Mouse (Mus musculus) lung, embryonic 14.5 days (tissue): ENCODE data around the gene Gpd1. TPM values are rescaled to one million over a fixed set of nuclear protein-coding genes. Genes with fewer than 3 reads are reported as not detected.
A peak's percentile ranks its signal among the peaks of the same experiment; 100 is the strongest.

ENCODE experiments used
- ATAC-seq: fragments of 200-750 bp; cut with Nextera tagmentation; 2 replicates; pipeline ENCODE4 v1.8.0; 2017; ENCODE audit warnings: mild to moderate bottlenecking, moderate TSS enrichment, moderate library complexity; ENCODE audit not compliant: insufficient read depth
- DNase-seq: peaks from one replicate; pipeline ENCODE4 v3.0.0-alpha.2; 2015
- H3K27ac ChIP-seq: fragments of 300-500 bp; sonication (generic); 2 replicates; pipeline ENCODE4 v1.5.1; 2014; ENCODE audit warnings: low read depth, mild to moderate bottlenecking, moderate library complexity
- H3K27me3 ChIP-seq: fragments of 300-500 bp; sonication (generic); 2 replicates; pipeline ENCODE4 v1.6.1; 2014; ENCODE audit warnings: low read length, control low read depth; ENCODE audit not compliant: insufficient read depth
- H3K36me3 ChIP-seq: fragments of 300-500 bp; sonication (generic); 2 replicates; pipeline ENCODE4 v1.6.1; 2014; ENCODE audit warnings: control low read depth; ENCODE audit not compliant: insufficient read depth
- H3K4me1 ChIP-seq: fragments of 300-500 bp; sonication (generic); 2 replicates; pipeline ENCODE4 v1.6.1; 2014; ENCODE audit warnings: antibody characterized with exemption, control low read depth; ENCODE audit not compliant: insufficient read depth
- H3K4me2 ChIP-seq: fragments of 300-500 bp; sonication (generic); 2 replicates; pipeline ENCODE4 v1.6.1; 2014; ENCODE audit warnings: mild to moderate bottlenecking
- H3K4me3 ChIP-seq: fragments of 300-500 bp; sonication (generic); 2 replicates; pipeline ENCODE4 v1.5.1; 2014; ENCODE audit warnings: low read depth, low read length
- H3K9ac ChIP-seq: fragments of 300-500 bp; sonication (generic); 2 replicates; pipeline ENCODE4 v1.6.1; 2014
- H3K9me3 ChIP-seq: fragments of 300-500 bp; sonication (generic); 2 replicates; pipeline ENCODE4 v1.6.1; 2016; ENCODE audit warnings: low read depth, low read length, control low read depth
- CTCF ChIP-seq: IDR thresholded peaks from 2 replicates; pipeline ENCODE4 v1.5.1; 2016; ENCODE audit warnings: antibody characterized with exemption, low read depth
- WGBS: fragments of 180-500 bp; shearing (Covaris S2); extraction: QIAGEN DNeasy Blood & Tissue Kit; methylation state at CpG from one replicate; pipeline ENCODE4 v1.1.7; 2014; 5-methylcytosine and 5-hydroxymethylcytosine counted together
- polyA plus RNA-seq: library from polyadenylated mRNA; unstranded; fragments of >200 nt; fragmentation: Nextera tagmentation; extraction: Ambion mirVana; gene quantifications from 2 replicates; pipeline ENCODE4 v1.2.1, GENCODE M21; 2014

Gpd1 gene
- polyA plus RNA-seq, 1 experiment from 2014 or later: 0.58 TPM

- Histone ChIP-seq H3K4me3 (peak within 1 kb of the TSS; percentile 83), H3K27ac (peak within 1 kb of the TSS; percentile 97), H3K4me1 (peaks cover 4% of the 10 kb centered on the region; the same call in 1 of the 2 replicates), H3K36me3 (peaks cover 35% of the 10 kb centered on the region), H3K27me3 (no peaks in the 10 kb centered on the region), H3K9ac (peak within 1 kb of the TSS; percentile 94), H3K9me3 (no peaks in the 10 kb centered on the region), H3K4me2 (peak within 1 kb of the TSS; percentile 71)
- DNase-seq: peak; percentile 97
- peak; percentile 83 for TF ChIP-seq CTCF
- under 1% methylated on average over 71 of the region's 71 CpGs for WGBS
- peak; percentile 98 for ATAC-seq
Measured at GRCm38 (mm10) chr15:99701999-99702900, 15.1 kb upstream of the Gpd1 start, which contains the start of gene Smarcd1. TSS of gene Smarcd1 (plus strand) at chr15:99702129.

GRCm38 (mm10) chr15:99703104-99703503 lies 14.2 kb upstream of the Gpd1 start:
- DNase-seq (no peak), ATAC-seq (no peak)
- Histone ChIP-seq H3K4me2 (peak overlapping the region; percentile 71), H3K9me3 (no peaks in the 10 kb centered on the region), H3K9ac (peak overlapping the region; percentile 94), H3K27me3 (no peaks in the 10 kb centered on the region), H3K36me3 (peaks cover 43% of the 10 kb centered on the region), H3K27ac (no peak overlapping the region), H3K4me1 (peaks cover 4% of the 10 kb centered on the region; the same call in 1 of the 2 replicates), H3K4me3 (peak overlapping the region; percentile 83)
- no peak for TF ChIP-seq CTCF
- 59% methylated on average over 9 of the region's 9 CpGs for WGBS

- TF ChIP-seq CTCF: no peak
- Histone ChIP-seq H3K9ac (peak overlapping the region; percentile 94; the same call in 1 of the 2 replicates), H3K27me3 (no peaks in the 10 kb centered on the region), H3K9me3 (no peaks in the 10 kb centered on the region), H3K36me3 (peaks cover 49% of the 10 kb centered on the region), H3K27ac (peak overlapping the region; percentile 42; the same call in 1 of the 2 replicates), H3K4me2 (peak overlapping the region; percentile 71), H3K4me3 (no peak overlapping the region), H3K4me1 (peaks cover 4% of the 10 kb centered on the region; the same call in 1 of the 2 replicates)
- DNase-seq (no peak), ATAC-seq (no peak)
- 75% methylated on average over 5 of the region's 5 CpGs for WGBS
Measured at GRCm38 (mm10) chr15:99703676-99704040, 13.7 kb upstream of the Gpd1 start.

GRCm38 (mm10) chr15:99704041-99704681 lies 13.2 kb upstream of the Gpd1 start:
- peak overlapping the region; percentile 4; the same call in 1 of the 2 replicates for H3K4me3 ChIP-seq
- no peaks in the 10 kb centered on the region for H3K9me3 ChIP-seq
- peaks cover 4% of the 10 kb centered on the region; the same call in 1 of the 2 replicates for H3K4me1 ChIP-seq
- peak overlapping the region; percentile 46; the same call in 1 of the 2 replicates for H3K27ac ChIP-seq
- peak overlapping the region; percentile 29; the same call in 1 of the 2 replicates for H3K4me2 ChIP-seq
- ATAC-seq (no peak), DNase-seq (peak; percentile 21)
- no peaks in the 10 kb centered on the region for H3K27me3 ChIP-seq
- WGBS: 53% methylated on average over 23 of the region's 23 CpGs
- no peak for TF ChIP-seq CTCF
- H3K36me3 ChIP-seq: peaks cover 54% of the 10 kb centered on the region
- H3K9ac ChIP-seq: peak overlapping the region; percentile 16; the same call in 1 of the 2 replicates

GRCm38 (mm10) chr15:99704881-99705280 lies 12.4 kb upstream of the Gpd1 start:
- Histone ChIP-seq H3K4me3 (no peak overlapping the region), H3K36me3 (peaks cover 61% of the 10 kb centered on the region)

GRCm38 (mm10) chr15:99705440-99706048 lies 11.8 kb upstream of the Gpd1 start, which contains the start of gene Gm17349:
TSS of gene Gm17349 (minus strand) at chr15:99705490.
- Histone ChIP-seq H3K4me1 (peaks cover 4% of the 10 kb centered on the region; the same call in 1 of the 2 replicates), H3K9ac (peak within 1 kb of the TSS; percentile 16), H3K27ac (peak within 1 kb of the TSS; percentile 46; the same call in 1 of the 2 replicates), H3K27me3 (no peaks in the 10 kb centered on the region), H3K4me2 (peak within 1 kb of the TSS; percentile 29; the same call in 1 of the 2 replicates), H3K36me3 (peaks cover 66% of the 10 kb centered on the region), H3K9me3 (no peaks in the 10 kb centered on the region), H3K4me3 (no peak within 1 kb of the TSS; the same call in 1 of the 2 replicates)
- WGBS: 65% methylated on average over 11 of the region's 11 CpGs
- ATAC-seq (no peak), DNase-seq (peak; percentile 77)
- TF ChIP-seq CTCF: peak; percentile 75

More at GRCm38 (mm10) chr15:99704881-99705280, 12.4 kb upstream of the Gpd1 start:
- WGBS: 78% methylated on average over 7 of the region's 7 CpGs
- no peak for TF ChIP-seq CTCF
- Histone ChIP-seq H3K27ac (peak overlapping the region; percentile 46; the same call in 1 of the 2 replicates), H3K27me3 (no peaks in the 10 kb centered on the region), H3K9ac (peak overlapping the region; percentile 16), H3K4me2 (peak overlapping the region; percentile 29; the same call in 1 of the 2 replicates), H3K4me1 (peaks cover 4% of the 10 kb centered on the region; the same call in 1 of the 2 replicates), H3K9me3 (no peaks in the 10 kb centered on the region)
- ATAC-seq: no peak
- no peak for DNase-seq
